Mouse (Mus musculus) regulatory T cell (primary cell): ENCODE data around the gene Olfr632.
"Not testable (repeated sequence)": the region's sequence is repeated elsewhere in the genome, so short reads cannot be mapped to it uniquely, and the experiment has no call there.

Source experiments
- in situ Hi-C: fragments of 300-600 bp; cut with MboI, MseI; formaldehyde crosslinking; loops from one replicate; pipeline ENCODE4 v1.15.1; 2025; ENCODE audit warnings: high pct_unique_total_duplicates

Olfr632 gene

DNA sequence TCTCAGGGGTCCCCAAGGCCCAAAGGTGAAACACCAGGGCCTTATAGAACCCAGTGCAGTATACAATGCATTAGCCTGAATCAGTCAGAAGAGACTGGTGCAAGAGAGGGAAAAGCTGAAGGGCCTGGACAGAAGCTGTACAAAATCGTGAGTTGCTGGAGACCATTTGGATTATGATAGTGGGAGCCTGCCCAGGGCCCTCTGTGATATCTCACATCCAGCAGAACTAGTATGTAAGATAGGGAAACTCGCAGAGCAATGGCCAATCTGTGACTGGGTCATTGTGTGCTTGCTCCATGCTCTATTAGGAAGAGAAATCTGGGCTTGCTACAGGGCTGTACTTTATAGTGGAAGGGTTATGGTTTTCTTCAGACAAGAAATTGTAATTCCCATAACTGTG lies at the start of gene Olfr632:
TSS of gene Olfr632 (plus strand) at position 84 of the 400 bp plus-strand sequence.
- in situ Hi-C loops = loop anchor here (10.0 kb wide), 1 partner anchor 1149 kb away; no protein-coding TSS in a partner anchor

DNA sequence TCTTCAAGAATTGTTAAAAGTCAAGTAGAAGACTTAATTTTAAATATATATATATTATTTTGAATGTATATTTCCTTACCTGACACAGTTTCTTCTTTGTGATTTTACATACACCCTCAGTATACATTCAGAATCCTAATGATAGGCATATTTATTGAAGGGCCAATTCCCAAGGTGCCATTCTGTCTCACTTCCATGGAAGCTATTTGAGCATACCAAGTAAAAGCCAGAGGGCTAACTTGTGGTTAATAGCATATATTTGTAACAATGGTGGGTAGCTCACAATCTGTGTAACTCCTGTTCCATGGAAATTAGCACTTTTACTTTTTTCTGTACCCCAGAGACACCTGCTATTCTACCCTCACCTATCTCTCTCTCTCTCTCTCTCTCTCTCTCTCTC lies 48.0 kb upstream of the Olfr632 start, which contains the start of gene Olfr66:
TSS of gene Olfr66 (minus strand) at position 101 of the 400 bp plus-strand sequence.
- in situ Hi-C loops = no loop called here

- in situ Hi-C loops = no loop called here
Observed at GRCm38 (mm10) chr7:103894385-103894784, 39.8 kb upstream of the Olfr632 start, which contains the start of gene Olfr64. Olfr64 (minus strand) TSS chr7:103894485.

GRCm38 (mm10) chr7:103903187-103903586 lies 31.0 kb upstream of the Olfr632 start, which contains the start of gene Olfr65:
Olfr65 (plus strand) TSS chr7:103903487.
- in situ Hi-C loops = loop anchor here (10.0 kb wide), 1 partner anchor 1412 kb away; the partner anchor contains the start of gene Olfr689

DNA sequence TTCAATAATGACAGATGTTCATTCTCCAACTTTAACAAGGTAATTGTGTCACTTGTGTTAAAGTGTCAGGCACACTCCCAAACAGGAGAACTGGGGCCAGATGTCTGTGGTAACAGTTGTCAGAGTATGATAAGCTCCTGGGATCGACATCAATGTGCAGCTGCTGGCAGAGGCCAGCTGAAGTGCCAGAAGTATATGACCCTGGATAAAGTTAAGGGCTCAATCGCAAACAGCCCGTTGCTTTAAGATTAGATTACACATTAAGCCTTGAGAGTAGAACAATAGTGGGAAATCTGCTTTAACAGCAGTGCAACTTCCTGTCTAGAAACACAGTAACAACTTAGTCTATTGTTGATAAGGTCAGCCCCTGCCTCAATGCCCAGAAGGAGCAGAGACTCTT lies 24.1 kb upstream of the Olfr632 start:
- in situ Hi-C loops = no loop called here

DNA sequence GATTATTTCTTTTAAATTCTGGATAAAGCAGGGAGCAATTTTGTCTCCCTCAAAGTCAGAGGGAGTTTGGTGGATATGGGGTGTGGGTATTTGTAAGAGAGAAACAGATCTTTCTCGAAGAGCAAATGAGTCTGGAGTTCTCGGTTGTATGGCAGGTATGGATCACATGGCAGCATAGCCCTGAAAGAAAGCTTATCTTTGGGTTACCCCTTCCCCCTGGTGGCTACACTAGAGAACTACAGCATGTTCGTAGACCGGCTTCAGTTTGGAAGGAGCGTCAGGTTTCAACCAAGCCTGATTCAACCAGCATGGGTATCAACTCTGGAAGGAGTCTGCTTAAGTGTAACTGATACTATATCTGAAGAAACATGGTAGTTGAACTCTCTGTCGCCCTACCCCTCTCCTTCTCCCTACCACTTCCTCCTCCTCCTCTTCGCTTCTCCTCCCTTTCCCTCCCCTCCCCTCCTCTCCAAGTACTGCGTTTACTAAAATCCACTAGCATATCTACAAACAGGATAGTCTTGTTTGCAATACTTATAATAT lies 21.1 kb upstream of the Olfr632 start:
- in situ Hi-C loops = no loop called here

GRCm38 (mm10) chr7:103915338-103915737 lies 18.8 kb upstream of the Olfr632 start:
- in situ Hi-C loops = no loop called here

- in situ Hi-C loops = no loop called here
Observed at GRCm38 (mm10) chr7:103928525-103928924, 5.6 kb upstream of the Olfr632 start, which contains the start of gene Olfr631. Olfr631 (plus strand) TSS chr7:103928825.

DNA sequence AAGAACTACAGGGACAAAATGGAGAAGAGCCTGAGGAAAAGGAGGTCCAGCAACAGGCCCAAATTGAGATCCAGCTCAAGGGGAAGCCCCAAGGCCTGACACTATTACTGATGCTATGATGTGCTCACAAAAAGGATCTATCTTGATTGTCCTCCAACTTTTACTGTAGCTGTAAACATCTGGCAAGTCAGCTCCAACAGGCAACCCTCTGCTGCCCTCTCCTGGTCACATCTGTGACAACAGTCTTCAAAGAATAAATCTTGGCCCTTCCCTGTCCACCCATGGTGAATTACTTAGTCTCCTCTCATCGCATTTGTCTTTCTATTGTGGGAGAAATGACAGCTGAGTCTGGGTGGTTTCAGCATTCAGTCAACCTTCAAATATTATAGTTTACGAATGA lies 8.6 kb downstream of the Olfr632 start:
- in situ Hi-C loops = loop anchor here (10.0 kb wide), 1 partner anchor 242 kb away; the partner anchor contains the start of gene Olfr648

DNA sequence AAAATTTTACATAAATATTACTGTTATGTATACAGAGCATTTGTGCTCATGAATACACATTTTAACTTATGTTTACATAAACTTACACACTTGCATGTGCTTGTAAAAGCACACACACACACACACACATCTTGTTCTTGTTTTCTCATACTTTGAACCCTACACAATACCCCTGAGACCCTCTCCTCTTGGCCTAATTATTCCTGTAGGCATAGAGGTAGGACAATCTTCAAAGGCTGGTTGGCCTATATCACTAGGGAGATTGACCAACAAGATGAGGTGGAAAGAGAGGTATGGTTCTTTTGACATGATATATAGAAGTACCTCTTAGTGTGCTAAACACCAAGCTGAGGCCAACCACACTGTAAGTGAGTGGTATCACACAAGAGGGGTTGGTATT lies 10.0 kb downstream of the Olfr632 start, which contains the start of gene Olfr633:
TSS of gene Olfr633 (plus strand) at position 301 of the 400 bp plus-strand sequence.
- in situ Hi-C loops = loop anchor here (10.0 kb wide), 1 partner anchor 241 kb away; the partner anchor contains the start of gene Olfr648

- in situ Hi-C loops = not testable (repeated sequence)
Observed at GRCm38 (mm10) chr7:103966873-103967272, 32.7 kb downstream of the Olfr632 start.

DNA sequence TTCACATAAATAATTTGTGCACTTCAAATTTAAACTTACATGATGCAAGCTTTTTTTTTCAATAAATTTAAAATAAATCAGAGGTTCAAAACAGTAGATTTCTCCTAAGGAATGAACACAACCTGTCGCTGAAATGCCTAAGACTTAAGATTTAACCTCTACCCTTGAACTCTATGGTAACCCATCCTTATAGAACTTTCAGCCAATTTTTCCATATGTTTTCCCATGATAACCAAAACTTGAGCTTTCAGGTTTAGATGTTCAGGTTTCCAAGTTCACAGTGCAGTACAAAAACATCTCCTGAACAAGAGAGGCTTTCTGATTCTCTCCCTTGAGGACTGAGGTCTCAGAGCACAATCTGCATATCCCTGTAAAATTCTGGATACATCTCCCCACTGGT lies 36.7 kb downstream of the Olfr632 start, which contains the start of gene Olfr635:
TSS of gene Olfr635 (plus strand) at position 301 of the 400 bp plus-strand sequence.
- in situ Hi-C loops = no loop called here

DNA sequence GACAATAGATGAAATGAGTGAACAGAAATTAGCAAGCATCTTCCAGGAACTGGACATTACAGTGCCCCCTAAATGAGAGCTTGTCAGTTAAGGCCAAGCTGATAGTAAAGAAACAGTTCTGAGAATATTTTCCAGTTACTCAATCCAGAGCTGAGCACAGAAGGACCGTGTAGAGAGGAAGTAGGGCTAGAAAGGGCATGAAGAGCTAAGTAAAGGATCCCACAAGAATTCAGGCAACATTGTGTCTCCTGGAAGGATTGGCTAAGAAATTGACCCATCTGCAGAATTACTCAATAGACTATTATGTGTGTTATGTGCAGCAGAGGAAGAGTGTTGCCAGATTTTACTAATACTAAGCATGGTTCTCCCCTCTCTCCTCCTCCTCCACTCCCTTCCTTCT lies 37.6 kb downstream of the Olfr632 start:
- in situ Hi-C loops = no loop called here
